Mouse (Mus musculus) yolk sac, embryonic 10.5 days (tissue): Measurements from ENCODE around the gene 4933402J07Rik.

ENCODE experiments used
- DNase-seq: peaks from one replicate; pipeline ENCODE4 v3.0.0-alpha.2; 2017; ENCODE audit warnings: low spot score

Gene 4933402J07Rik

DNA sequence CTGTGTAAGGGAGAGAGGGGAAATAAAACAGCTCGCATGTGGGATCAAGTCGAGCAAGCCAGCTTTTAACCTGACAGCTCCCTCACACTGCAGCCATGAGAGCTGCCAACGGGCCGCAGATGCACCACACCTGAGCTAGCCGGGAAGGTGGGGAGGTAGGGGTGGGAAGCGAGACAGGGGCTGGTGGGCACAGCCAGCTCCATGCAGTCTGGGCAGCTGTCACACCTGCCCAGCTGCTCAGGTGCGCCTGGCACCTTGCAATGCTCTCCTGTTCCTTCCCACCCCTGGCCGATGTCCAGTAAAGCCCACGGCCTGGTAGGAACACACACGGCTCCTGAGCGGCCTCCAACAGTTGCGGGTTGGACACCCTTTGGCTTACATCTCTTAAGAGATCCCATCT lies 57.5 kb downstream of the 4933402J07Rik start:
- DNase-seq = no peak

DNA sequence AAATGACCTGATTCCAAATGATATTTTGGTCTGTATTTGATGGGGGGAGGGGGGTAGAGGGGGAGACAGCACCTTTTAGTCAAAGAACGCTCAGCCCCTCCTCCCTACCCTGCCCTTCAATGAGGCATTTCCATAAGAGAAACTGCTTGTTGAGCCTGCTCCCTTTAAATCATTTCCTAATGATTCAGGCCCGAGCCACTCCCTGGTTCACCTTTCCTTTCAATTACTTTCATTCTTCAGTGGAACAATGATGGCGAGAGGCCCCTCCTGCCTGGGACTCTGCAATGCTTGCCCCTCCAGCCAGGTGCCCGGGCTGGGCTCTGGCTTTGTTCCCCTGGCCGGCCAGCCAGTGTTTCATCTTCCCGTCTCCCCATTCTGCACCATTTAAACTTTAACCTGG lies 66.0 kb downstream of the 4933402J07Rik start:
- no peak for DNase-seq

DNA sequence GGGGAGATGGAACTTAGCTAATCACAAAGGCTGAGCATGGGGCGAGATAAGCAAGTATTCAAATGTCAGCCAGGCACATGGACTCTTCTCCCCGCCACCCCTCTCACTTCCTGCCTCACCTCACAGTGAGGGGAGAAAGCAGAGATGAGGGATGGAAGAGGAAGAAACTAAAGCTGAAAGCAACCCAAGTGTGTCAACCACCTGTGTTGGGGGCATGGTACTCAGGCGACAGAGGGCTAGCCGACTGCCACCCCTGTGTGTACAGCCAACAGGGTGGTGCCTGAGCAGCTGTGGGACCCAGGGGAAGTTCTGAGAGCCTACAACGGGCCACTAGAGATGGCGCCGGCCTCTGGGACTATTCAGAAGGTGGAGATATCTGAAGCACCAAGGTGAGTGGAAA lies 68.1 kb downstream of the 4933402J07Rik start:
- DNase-seq = no peak

DNA sequence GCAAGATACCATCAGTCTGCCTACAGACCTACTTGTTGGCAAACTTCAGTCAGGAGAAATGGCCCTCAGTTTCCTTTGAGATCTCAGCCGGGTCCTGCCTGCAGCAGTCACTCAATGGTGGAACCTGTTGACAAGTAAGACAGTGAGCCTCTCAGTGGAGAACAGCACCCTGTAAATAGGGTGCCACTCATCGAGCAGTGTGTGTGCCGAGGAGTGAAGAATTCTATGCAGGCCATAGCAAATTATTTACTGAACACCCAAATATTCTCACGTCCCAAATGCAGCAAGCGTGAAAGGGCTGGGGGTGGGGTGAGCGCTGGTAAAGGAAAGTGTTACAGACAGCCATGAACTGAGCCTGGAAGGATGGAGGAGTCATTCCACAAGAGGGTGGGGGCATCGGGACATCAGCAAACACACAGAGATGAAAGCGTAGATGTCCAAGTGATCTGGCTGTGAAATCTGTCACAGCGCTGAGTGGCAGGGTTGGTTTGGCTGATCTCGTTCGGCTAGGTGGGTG lies 72.6 kb downstream of the 4933402J07Rik start:
- DNase-seq = no peak
